Mouse (Mus musculus) left cerebral cortex, adult 18-20 months (tissue): Measurements from ENCODE around the gene Tctex1d1. TPM values are rescaled to one million over a fixed set of nuclear protein-coding genes. Genes with fewer than 3 reads are reported as not detected.

ENCODE experiments used
- DNase-seq, 2 experiments: peaks; one replicate each; pipeline ENCODE4 v3.0.0; 2021 to 2022; ENCODE audit warnings: low spot score in 2 of 2, mixed read lengths in 1 of 2
- total RNA-seq, 2 experiments: library from RNA; stranded (reverse); gene quantifications; 2 replicates each; pipeline ENCODE4 v1.2.3; 2021

Gene Tctex1d1
- total RNA-seq, 2 experiments from 2014 or later, result 0.42 TPM; not detected in 1

DNA sequence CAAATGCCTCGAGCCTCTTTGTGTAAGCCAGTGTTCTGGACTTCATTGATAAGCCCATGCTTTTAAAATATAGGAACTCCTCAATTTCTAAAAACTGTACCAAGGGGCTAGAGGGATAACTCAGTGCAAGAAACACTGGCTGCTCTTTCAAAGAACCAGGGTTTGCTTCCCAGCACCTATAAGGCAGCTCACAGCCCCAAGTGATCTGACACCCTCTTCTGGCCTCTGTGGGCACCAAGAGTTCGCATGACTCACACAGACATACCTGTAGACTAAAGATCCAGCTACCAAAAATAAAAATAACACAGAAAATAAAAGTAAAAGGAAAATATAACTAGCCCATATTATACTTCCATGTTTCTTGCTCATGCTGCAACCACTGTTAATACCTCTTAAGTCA, 9.3 kb downstream of the Tctex1d1 start:
- no peak for DNase-seq

DNA sequence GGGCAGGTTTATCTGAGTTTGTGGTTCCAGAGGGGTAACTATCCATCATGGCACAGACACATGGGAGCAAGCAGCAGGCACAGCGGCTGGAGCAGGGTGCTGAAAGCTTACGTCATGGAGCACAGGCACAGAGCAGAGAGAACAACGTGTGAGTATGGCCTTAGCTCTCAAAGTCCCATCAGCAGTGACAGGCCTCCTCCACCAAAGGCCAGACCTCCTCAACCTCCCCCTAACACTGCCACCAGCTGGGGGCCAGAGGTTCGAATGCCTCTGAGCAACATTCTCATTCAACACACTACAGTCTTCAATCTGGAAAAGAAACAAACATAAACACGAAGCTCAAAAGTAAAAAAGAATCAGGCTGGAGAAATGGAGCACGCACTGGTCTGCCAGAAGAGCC, 10.1 kb downstream of the Tctex1d1 start:
- DNase-seq, result no peak

DNA sequence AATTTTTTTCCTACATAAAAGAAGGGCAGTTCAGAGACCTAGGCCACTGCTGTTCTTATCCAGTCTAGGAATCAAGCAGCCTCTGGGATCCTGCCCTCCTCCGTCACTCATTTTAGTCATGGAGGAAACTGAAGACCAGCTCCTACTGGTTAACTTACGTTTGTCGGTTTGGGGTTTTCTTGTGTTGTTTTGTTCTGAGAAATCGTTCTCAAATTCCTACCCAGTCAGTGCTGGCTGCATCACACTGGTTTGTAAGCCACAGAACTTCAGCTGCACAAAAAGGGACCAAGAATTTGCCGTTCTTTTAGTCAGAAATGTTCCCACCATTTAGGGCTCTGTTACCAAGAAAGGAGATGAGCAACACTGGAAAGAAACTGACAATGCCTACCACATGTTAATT, 11.0 kb downstream of the Tctex1d1 start:
- no peak for DNase-seq

DNA sequence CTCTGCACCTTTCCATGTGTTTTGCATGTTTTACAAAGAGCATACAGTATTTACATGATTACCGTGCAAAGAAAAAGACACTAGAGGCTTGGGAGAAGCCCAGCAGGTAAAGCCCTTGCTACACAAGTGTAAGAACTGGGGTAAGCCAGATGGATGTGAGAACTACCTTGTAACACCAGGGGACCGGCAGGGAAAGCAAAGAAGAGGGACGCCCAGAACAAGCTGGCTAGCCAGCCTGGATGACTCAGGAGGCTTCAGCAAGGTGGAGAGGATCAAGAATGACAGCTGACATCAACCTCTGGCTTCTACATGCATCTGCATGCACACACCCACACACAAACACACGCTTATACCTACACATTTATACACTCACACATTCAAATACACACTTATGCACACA, 11.6 kb downstream of the Tctex1d1 start:
- no peak for DNase-seq

DNA sequence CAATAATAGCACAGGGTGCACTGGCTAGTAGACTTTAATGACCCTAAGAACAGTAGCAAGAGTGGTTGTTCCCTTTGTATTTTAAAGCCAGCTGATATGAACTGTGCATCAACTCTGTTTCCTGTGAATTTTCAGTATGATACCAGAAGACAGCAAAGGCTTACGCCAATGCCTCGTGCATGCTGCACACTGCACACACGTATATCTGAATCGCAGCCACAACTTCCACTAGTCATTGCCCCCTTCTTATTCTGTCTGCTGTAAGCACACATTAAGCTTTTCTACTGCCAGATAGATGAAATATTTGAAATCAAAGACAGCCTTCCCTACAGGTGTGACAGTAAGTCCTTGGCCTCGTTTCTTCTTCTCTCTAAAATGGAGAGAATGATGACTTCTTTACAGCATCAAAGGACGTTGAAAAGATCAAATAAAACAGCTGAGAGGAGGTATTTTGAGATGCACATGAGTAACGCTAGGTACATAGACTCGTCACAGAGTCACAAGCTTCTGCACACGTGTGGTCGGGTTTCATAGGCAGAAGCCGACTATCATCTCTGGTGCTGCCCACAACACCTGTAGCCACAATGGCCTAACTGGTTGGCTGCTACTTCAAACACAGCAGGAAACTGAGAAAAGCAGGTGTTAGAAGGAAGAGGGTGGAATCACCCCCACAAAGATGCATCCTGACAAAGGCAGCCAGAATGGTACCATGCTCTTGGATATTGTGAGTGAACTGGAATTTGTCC, 12.4 kb downstream of the Tctex1d1 start:
- no peak for DNase-seq

DNA sequence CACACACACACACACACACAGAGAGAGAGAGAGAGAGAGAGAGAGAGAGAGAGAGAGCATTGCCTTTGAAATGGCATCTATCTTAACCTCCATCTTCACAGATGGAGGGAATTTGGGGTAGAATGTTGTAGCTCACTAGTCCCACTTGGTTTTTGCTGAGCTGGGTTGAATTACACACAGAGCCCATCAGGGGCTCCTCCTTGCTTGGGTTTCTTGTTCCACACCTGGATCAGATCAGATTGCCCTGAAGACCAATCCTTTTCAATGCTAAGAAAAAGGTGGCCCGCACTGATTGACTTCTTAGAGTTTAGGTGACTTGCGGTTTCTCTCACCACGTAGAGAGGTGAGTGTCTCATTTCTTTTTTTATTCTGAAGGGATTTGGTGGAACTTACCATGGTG, 13.3 kb downstream of the Tctex1d1 start:
- no peak for DNase-seq

DNA sequence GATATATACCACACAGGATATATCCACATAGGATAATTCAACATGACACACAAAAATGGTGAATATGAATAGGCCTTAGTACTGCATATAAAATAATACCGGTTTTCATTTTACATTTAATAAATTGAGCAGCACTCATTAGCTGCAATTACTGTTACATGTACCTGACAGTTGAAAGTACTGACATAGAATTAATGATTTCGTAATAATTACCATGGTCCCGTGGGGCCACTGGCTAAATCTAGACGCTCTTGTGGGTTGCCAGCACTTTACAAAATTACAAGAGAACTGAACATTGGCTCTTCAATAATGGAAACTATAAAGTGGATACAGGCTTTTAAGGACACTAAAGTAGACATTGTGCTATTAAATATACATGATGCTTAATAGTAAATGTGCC, 26.3 kb downstream of the Tctex1d1 start:
- DNase-seq, result no peak

DNA sequence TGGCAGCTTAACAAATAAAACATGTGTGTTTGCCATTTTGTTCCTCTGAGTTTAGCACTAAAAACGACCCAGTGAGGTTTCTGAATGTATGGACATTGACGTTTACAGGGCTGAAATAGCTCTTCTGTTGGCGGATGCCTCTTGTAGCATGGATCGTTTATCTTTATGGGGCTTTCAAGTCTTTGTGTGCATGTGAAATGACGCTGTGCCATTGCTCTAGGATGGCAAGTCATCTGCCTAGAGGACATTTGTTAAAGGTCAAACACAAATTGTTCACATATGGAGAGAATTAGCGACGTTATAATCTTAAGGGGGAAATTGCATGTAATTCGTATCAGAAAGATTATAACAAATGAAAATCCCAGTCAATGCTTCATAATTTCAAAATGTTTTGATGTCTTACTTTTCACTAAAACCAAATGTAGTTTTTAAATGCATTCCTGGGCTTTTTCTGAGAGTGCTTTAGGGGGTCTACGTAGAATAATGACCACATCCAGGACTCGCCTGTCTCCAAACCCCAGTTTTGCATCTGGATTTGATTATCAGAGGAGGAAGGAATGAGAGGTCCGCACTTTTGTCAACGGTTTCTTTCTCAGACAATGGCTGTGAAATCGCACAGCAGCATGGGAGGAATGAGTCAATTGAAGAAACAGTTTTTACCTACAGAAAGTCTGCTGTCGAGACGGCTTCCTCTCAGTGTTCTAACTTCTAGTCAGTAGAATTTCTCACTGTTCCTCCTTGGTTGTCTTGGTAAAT, 27.0 kb downstream of the Tctex1d1 start:
- DNase-seq, result no peak

DNA sequence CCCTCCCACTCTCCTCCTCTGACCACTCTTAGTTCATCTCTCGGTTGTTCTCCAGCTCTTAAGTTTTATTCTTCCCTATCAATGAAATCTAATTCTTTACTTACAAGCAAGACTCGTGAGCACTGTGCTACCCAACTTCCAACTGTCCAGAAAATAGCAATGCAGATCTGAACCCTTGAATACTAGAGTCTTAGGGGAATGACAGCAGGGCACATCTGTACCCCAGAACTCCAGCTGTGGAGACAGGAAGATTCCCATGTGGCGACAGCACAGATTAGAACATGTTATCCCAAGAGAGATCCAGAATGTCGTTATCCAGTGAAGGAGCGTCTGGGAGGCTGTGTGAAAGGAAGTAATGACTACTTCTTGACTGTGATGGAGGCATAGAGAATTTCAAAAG, 27.9 kb downstream of the Tctex1d1 start:
- DNase-seq, result no peak

DNA sequence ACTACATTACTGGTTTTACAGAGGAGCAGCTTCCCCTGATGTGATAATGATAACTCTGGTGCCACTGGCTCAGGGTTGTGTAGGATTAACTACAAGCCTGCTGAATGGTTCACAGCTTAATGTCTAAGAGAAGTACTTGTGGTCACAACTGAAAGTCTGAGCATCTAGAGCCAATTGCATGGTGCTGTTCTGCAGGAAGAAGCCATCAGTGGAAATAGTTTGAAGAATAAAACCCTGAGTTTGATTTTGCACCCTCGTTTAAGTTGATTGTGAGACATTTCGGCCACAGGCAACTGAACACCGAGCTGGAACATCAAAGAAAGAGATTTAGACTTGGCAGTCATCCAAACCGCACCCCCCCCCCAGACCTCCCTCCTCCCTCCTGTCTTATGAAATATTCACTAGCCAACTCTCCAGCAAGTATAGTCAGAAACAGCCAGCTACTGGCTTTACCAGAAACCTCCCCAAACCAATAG, 28.6 kb downstream of the Tctex1d1 start:
- no peak for DNase-seq

DNA sequence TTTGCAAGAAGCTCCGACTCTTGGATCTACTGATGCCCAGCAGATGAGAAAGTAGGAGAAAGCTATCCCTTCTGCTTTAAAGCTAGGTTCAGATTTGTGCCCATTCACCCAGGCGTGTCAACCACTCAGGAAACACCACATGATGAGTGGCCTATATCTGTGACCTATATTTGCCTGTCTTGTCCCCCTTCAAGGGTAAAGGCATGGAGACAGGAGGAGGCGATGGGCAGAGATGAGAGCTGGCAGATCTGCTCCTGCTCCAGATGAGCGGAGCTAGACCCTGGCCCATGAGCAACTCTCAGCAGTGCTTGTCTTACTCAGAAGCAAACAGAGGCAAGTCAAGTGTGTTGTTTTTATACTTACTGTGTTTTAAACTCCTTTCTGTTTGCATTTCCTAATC, 32.3 kb downstream of the Tctex1d1 start:
- no peak for DNase-seq

DNA sequence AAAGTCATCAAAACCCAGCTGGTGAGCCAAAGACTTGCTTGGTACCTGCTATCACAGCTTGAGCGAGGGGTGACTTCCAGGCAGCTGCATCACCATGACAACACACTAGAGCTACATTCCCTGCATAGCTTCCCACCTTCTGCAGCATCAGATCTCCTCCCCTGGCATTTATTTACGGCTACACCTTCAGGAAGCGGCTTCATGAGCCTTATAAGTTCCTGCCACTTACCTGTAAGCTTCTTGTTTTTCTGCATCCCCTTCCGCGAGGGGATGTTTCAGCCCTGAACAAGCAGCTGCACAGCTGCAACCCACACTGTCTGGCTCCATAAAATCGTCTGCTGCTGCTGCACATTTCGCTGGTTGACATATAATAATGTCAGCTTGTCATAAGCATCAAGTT, 33.4 kb downstream of the Tctex1d1 start:
- no peak for DNase-seq

DNA sequence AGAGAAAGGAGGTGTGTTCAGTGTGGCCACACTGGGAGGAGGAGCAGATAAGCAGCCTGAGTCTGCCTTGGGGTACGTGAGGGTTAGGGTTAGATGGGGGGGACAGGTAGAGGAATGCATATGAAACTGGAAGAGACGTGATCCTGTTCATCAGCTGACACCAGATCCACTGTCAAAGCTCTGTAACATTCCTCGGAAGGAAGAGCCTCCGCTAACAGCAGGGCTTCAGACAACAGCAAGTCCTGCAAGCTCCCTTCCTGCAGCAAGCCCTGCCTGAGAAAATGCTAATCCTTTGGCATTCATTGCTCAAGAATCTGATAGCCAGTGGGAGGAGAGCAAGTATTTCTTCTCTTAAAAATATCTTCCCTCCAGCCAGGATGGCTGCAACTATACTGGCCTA, 35.1 kb downstream of the Tctex1d1 start:
- DNase-seq, result no peak

DNA sequence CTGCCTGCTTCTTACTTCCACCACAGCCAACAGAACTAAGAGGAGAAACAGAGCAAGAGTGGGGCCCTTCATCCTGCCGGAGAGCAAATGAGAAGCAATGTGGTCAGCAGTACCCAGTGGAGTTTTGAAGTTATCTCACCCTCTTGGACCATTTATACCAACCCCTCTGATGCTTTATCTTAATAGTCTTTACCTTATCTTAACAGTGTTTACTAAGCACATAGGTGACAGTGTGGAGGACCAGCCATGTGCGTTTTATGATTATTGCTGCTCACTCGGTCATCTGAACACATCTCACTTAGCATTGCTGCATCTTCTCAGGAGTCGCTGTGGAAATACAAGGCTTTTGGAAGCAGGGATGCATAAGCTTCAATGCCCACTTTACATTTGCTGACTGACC, 48.2 kb downstream of the Tctex1d1 start, which contains the start of gene Insl5:
Gene Insl5, minus strand, starts transcription at position 222 of the 400 bp plus-strand sequence.
- DNase-seq, result no peak

DNA sequence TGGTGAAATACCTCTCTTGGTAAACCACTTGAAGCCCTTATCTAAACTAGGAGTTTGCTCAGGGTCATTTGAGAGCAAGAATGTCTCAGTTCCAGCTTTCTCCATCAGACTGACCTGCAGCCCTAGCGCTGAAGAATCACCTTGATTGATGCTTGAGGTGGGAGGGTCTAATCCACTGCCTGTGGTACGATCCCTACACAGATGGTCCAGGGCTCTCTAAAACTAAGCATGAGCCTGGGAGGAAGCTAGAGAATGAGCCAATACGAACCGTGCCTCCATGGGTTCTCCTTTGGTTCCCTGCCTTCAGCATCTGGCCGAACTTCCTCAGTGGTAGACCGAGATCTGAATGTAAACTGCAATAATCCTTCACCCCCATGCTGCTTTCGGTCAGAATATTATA, 49.3 kb downstream of the Tctex1d1 start:
- DNase-seq, result no peak

DNA sequence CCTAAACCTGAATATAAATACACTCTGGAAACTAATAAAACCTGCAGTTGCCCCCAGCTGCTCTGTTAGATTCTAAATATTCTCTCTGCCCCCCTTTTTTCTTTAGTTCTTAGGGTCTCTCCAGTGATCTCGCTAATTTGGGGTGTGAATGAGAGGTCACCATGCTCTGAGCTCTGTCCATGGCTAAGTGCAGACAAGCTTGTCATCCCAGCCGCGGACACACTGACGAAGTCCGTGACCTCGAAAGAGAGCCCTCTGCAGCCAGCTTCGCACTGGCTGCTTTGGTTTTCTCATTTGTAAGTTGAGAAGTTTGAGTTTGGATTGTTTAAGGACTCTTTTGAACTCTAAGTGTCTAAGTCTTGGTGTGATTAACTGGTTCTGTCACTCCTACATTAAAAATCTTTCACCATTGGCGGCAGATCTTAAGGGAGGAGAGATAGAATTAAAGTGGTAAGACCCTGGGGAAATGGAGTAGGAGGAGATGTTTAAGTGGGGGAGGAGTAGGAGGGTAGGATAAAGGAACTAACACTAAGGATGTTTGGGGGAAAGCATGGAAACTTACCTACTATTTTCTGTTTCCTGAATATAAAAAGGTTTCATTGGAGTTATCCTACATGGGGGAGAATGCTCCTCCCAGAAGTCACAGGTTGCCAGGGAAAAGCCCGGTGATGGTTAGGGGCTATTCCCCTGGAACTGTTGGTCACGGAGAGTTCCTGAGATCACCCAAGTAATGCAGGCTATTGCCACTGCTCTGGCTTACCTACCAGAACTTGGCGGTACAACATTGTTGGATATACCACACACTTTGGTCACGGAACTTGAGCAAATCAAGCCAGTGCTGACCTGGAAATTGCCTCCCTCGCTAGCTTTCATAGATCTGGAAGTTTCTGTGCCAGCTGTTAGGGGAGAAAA, 50.0 kb downstream of the Tctex1d1 start:
- no peak for DNase-seq

DNA sequence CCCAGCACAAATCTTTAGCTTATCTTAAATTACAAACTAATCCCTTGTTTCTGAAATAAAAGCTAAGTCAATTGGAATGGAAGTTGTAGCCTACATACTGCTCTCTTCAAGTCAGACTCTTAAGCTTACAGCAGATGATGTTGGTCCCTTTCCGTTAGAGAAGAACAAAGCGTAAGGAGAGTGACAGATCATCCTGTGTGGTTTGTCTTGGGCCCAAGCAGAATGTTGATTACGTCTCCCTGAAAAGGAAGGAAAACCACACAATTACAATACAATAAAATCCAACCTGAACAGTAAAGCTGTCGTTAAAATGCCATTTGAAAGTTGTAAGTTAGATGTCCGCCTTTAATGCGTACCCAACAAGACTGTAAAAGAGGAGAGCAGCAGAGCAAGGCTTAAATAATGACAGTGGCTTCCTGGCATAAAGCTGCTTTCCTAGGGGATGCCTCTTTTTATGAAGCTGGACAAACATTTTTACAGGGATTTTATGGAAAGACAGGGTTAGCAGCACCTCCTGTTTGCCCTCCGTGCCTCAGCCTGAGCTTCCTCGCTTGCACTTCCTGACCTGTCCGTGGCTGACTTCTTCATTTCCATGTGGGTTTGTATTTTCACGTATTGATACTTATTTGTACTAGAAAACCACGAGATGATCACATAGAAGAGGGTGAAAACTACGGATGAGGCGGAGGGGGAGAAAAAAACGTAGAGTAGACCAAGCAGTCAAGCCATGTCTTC, 60.9 kb downstream of the Tctex1d1 start:
- no peak for DNase-seq

DNA sequence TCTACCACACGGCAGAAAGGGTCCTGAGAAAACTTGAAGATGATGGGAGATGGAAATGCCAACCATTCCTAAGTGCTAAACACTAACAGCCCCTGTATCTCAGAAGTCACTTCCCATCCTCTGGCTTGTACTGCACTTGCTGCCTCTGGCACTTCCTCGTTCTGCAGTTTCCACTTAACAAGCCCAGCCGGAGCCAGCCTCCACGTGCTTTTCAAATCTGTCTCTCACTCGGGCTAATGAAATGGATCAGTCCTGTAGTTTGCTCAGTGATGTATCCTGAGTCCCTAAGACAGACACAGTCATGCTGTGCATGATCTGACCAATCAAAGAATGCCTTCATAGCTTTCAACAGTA, 61.4 kb downstream of the Tctex1d1 start:
- no peak for DNase-seq

DNA sequence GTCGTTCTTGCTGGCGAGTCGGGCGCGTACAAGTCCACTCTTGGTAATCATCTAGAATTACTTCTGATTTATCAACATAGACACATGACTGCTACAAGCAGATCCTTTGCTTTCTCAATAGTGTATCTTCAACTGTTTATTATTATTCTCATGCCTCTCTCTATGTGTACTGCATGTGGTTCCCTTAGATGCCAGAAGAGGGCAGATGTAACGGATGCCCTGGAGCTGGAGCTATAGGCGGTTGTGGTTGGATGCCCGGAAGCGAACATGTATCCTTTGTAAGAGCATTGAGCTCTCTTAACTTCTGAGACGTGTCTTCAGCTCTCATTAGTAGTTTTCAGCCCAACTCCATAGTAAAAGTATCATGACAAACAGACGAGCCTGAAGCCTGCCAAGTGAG, 64.6 kb downstream of the Tctex1d1 start:
- DNase-seq, result no peak

DNA sequence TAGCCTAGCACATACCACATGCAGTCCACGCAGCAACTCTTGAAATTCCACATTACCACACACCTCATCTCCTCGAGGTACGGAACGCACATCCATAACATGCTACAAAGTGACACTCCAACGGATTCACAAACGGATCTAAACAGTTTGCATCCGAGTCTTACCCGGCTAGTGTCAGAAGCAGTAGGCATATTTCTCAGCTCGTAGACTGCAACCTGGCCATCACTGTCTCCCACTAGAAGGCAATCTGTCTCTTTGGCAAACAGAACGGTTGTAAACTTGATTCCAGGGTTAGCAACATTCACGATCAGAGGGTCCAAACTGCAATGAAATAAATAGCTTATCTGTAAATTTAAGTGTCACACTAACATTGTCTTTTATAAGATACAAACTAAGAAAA, 69.6 kb downstream of the Tctex1d1 start:
- no peak for DNase-seq
